Mouse (Mus musculus): Measurements from ENCODE around the gene Itpk1. TPM values are rescaled to one million over a fixed set of nuclear protein-coding genes. Genes with fewer than 3 reads are reported as not detected.
A peak's percentile ranks its signal among the peaks of the same experiment; 100 is the strongest.

The Itpk1 gene
- total RNA-seq, 2 experiments from 2014 or later: 7.5 to 7.9 TPM

- DNase-seq: no peak
These were observed 82.4 kb downstream of the Itpk1 start for GRCm38 (mm10) chr12:102622302-102622842.

GRCm38 (mm10) chr12:102621811-102622210, 82.9 kb downstream of the Itpk1 start:
- DNase-seq: no peak

GRCm38 (mm10) chr12:102621205-102621604, 83.5 kb downstream of the Itpk1 start:
- DNase-seq: no peak

- no peak for DNase-seq
These were observed 84.8 kb downstream of the Itpk1 start for GRCm38 (mm10) chr12:102619908-102620307.

GRCm38 (mm10) chr12:102618085-102618484, 86.6 kb downstream of the Itpk1 start:
- DNase-seq: no peak

GRCm38 (mm10) chr12:102616843-102617519, 87.7 kb downstream of the Itpk1 start:
- no peak for DNase-seq

GRCm38 (mm10) chr12:102616201-102616600, 88.5 kb downstream of the Itpk1 start:
- DNase-seq: no peak

- DNase-seq: no peak
These were observed 91.3 kb downstream of the Itpk1 start for GRCm38 (mm10) chr12:102613411-102613810.

GRCm38 (mm10) chr12:102612431-102612830, 92.3 kb downstream of the Itpk1 start:
- no peak for DNase-seq

GRCm38 (mm10) chr12:102610927-102611326, 93.8 kb downstream of the Itpk1 start:
- no peak for DNase-seq

- DNase-seq: no peak
These were observed 96.8 kb downstream of the Itpk1 start for GRCm38 (mm10) chr12:102607808-102608517.

- no peak for DNase-seq
These were observed 97.7 kb downstream of the Itpk1 start for GRCm38 (mm10) chr12:102607066-102607465.

GRCm38 (mm10) chr12:102605607-102606006, 99.1 kb downstream of the Itpk1 start:
- no peak for DNase-seq

- no peak for DNase-seq
These were observed 102.3 kb downstream of the Itpk1 start for GRCm38 (mm10) chr12:102602255-102603041.

- no peak for DNase-seq
These were observed 102.9 kb downstream of the Itpk1 start for GRCm38 (mm10) chr12:102601847-102602246.

GRCm38 (mm10) chr12:102600345-102600744, 104.4 kb downstream of the Itpk1 start:
- DNase-seq: no peak

GRCm38 (mm10) chr12:102599801-102600200, 104.9 kb downstream of the Itpk1 start:
- DNase-seq: peak; percentile 47

- DNase-seq: no peak
These were observed 106.2 kb downstream of the Itpk1 start for GRCm38 (mm10) chr12:102598535-102598934.

GRCm38 (mm10) chr12:102597466-102597865, 107.3 kb downstream of the Itpk1 start:
- DNase-seq: peak; percentile 77

- DNase-seq: peak; percentile 27
These were observed 108.3 kb downstream of the Itpk1 start for GRCm38 (mm10) chr12:102596410-102596809.

- DNase-seq: no peak
These were observed 110.1 kb downstream of the Itpk1 start for GRCm38 (mm10) chr12:102594627-102595026.

GRCm38 (mm10) chr12:102593699-102594098, 111.0 kb downstream of the Itpk1 start:
- peak; percentile 71 for DNase-seq

Data from heart, postnatal 4 days (tissue).